Comparison of ENCODE assay signal across 29 mouse cellular contexts in the genomic region with DNA sequence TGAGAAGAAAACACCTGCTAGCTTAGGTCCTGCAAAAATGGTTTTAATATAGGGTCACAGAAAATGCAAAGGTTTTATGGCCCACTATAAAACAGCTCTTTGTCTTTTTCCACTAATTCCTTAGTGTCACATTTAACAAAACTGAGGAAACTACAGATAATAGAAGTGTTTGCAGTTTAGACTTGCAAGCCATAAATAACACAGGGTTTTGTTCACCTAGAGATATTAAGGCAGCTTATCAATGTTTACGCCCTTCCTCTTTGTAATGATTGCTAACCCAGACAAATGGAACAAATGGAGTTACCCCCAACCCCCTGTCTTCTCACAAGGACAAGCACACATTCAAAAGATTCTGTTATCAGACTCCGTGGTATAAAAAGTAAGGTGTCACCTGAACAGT. TPM values are rescaled to one million over a fixed set of nuclear protein-coding genes. Genes with fewer than 3 reads are reported as not detected.
DNase-seq lines count a peak whose midpoint lies in the region; ATAC-seq and TF ChIP-seq lines count a peak whose summit lies in the region.
"Had no signal": no experiment of that assay in that cellular context is flagged by ENCODE, and none has a peak within 500 bp of the region (broad histone marks: within the 10 kb centered on the region; RNA-seq: fewer than 3 reads in every experiment).

No protein-coding gene starts in this region.

- no peak overlapping the region for H3K4me3 ChIP-seq in intestine, embryonic 14.5 days (ENCODE audit: low read depth, low read length)
- no peak overlapping the region for H3K4me3 ChIP-seq in intestine, postnatal 0 days (ENCODE audit: low read depth, low read length)
- H3K4me3 ChIP-seq in MEL (ENCODE audit: control insufficient read depth in 1 of 2, insufficient read depth in 1 of 2, low read depth in 2 of 2, low read length in 2 of 2): no peak overlapping the region
- peak overlapping the region; percentile 59 for H3K4me3 ChIP-seq in brown adipose tissue, adult 24 weeks (ENCODE audit: insufficient read depth, low read depth, low read length)
- H3K4me3 ChIP-seq in intestine, embryonic 16.5 days (ENCODE audit: low read length): no peak overlapping the region
- H3K4me3 ChIP-seq in limb, embryonic 10.5 days: no peak overlapping the region
- H3K4me3 ChIP-seq: embryonic facial prominence, embryonic 10.5 days; embryonic facial prominence, embryonic 12.5 days; forebrain, embryonic 13.5 days; forebrain, embryonic 15.5 days had no signal

- H3K4me1 ChIP-seq in intestine, embryonic 14.5 days (replicated peaks; ENCODE audit: control insufficient read depth, insufficient read depth, low read length): no peaks in the 10 kb centered on the region
- H3K4me1 ChIP-seq in intestine, postnatal 0 days (replicated peaks; ENCODE audit: control insufficient read depth, insufficient read depth, low read length): no peaks in the 10 kb centered on the region
- peaks cover 7 to 18% of the 10 kb centered on the region in 2 experiments for H3K4me1 ChIP-seq in MEL (ENCODE audit: control insufficient read depth in 1 of 2, insufficient read depth in 2 of 2, low read length in 2 of 2)
- H3K4me1 ChIP-seq in brown adipose tissue, adult 24 weeks (ENCODE audit: control insufficient read depth, insufficient read depth, insufficient read length, low read length): peaks cover 19% of the 10 kb centered on the region; the same call in 1 of the 2 replicates
- 0 out of 2 replicates have a peak, but pooled peaks cover 3% of the 10 kb centered on the region for H3K4me1 ChIP-seq in intestine, embryonic 16.5 days (ENCODE audit: control insufficient read depth, insufficient read depth, low read length)
- H3K4me1 ChIP-seq in limb, embryonic 10.5 days: peaks cover 14% of the 10 kb centered on the region
- H3K4me1 ChIP-seq: embryonic facial prominence, embryonic 12.5 days; forebrain, embryonic 13.5 days; forebrain, embryonic 15.5 days had no signal

- WGBS in intestine, embryonic 14.5 days: 59% methylated on average over 2 of the region's 2 CpGs
- 32% methylated on average over 2 of the region's 2 CpGs for WGBS in intestine, postnatal 0 days
- 44% methylated on average over 2 of the region's 2 CpGs for WGBS in intestine, embryonic 16.5 days
- 84% methylated on average over 2 of the region's 2 CpGs for WGBS in limb, embryonic 10.5 days

- no peaks in the 10 kb centered on the region for H3K27me3 ChIP-seq in intestine, embryonic 14.5 days (replicated peaks; ENCODE audit: control insufficient read depth, insufficient read depth, low read length)
- no peaks in the 10 kb centered on the region for H3K27me3 ChIP-seq in intestine, postnatal 0 days (replicated peaks; ENCODE audit: control insufficient read depth, insufficient read depth, low read length)
- no peaks in the 10 kb centered on the region for H3K27me3 ChIP-seq in MEL (ENCODE audit: control insufficient read depth in 1 of 2, insufficient read depth in 2 of 2, low read length in 2 of 2)
- H3K27me3 ChIP-seq in intestine, embryonic 16.5 days (replicated peaks; ENCODE audit: control insufficient read depth, insufficient read depth, low read length): no peaks in the 10 kb centered on the region
- H3K27me3 ChIP-seq in limb, embryonic 10.5 days (ENCODE audit: low read depth, poor library complexity, severe bottlenecking): no peaks in the 10 kb centered on the region
- H3K27me3 ChIP-seq: embryonic facial prominence, embryonic 12.5 days; forebrain, embryonic 13.5 days; forebrain, embryonic 15.5 days had no signal

- no peaks in the 10 kb centered on the region for H3K36me3 ChIP-seq in intestine, embryonic 14.5 days (ENCODE audit: control insufficient read depth, insufficient read depth, low read length)
- H3K36me3 ChIP-seq in intestine, postnatal 0 days (ENCODE audit: control insufficient read depth, insufficient read depth): no peaks in the 10 kb centered on the region
- H3K36me3 ChIP-seq in MEL (ENCODE audit: control insufficient read depth in 1 of 2, insufficient read depth in 2 of 2, low read length in 2 of 2): peaks cover 0 to 21% of the 10 kb centered on the region in 2 experiments; a peak in 2 of 4 replicates
- H3K36me3 ChIP-seq in intestine, embryonic 16.5 days (ENCODE audit: control insufficient read depth, insufficient read depth, low read length): no peaks in the 10 kb centered on the region
- H3K36me3 ChIP-seq in limb, embryonic 10.5 days: no peaks in the 10 kb centered on the region
- H3K36me3 ChIP-seq: embryonic facial prominence, embryonic 10.5 days; embryonic facial prominence, embryonic 12.5 days; forebrain, embryonic 15.5 days had no signal

- peak; percentile 64 to 74 for TF ChIP-seq EP300 in MEL (IDR thresholded peaks at IDR 0.05; ENCODE audit: low read depth in 1 of 2, low read length in 2 of 2)

- no peaks in the 10 kb centered on the region for H3K79me2 ChIP-seq in MEL (ENCODE audit: control insufficient read depth, insufficient read depth, low read length, poor library complexity)

- TF ChIP-seq POLR2A in MEL (IDR thresholded peaks at IDR 0.05; ENCODE audit: control insufficient read depth in 1 of 2, insufficient read depth in 1 of 2, low read depth in 1 of 2, low read length in 2 of 2, poor library complexity in 1 of 2): no peak

- no peak for TF ChIP-seq RAD21 in MEL (IDR thresholded peaks at IDR 0.05; ENCODE audit: low read depth, low read length)

- H3K9ac ChIP-seq in intestine, embryonic 14.5 days (ENCODE audit: low read length): no peak overlapping the region
- H3K9ac ChIP-seq in intestine, postnatal 0 days (ENCODE audit: low read depth, low read length): no peak overlapping the region
- H3K9ac ChIP-seq in MEL (ENCODE audit: control insufficient read depth, low read depth, low read length, poor library complexity, severe bottlenecking): no peak overlapping the region
- no peak overlapping the region for H3K9ac ChIP-seq in intestine, embryonic 16.5 days (ENCODE audit: low read depth, low read length)
- H3K9ac ChIP-seq: embryonic facial prominence, embryonic 12.5 days; forebrain, embryonic 13.5 days; forebrain, embryonic 15.5 days; forebrain, postnatal 0 days had no signal

- no peak overlapping the region for H3K27ac ChIP-seq in intestine, embryonic 14.5 days (ENCODE audit: low read depth)
- H3K27ac ChIP-seq in intestine, postnatal 0 days (ENCODE audit: low read depth, low read length): no peak overlapping the region
- no peak overlapping the region for H3K27ac ChIP-seq in MEL (ENCODE audit: control insufficient read depth, low read depth, low read length)
- H3K27ac ChIP-seq in brown adipose tissue, adult 24 weeks (replicated peaks; ENCODE audit: low read depth, low read length): peak overlapping the region; percentile 90
- no peak overlapping the region for H3K27ac ChIP-seq in intestine, embryonic 16.5 days (ENCODE audit: low read length)
- no peak overlapping the region for H3K27ac ChIP-seq in limb, embryonic 10.5 days
- H3K27ac ChIP-seq: embryonic facial prominence, embryonic 10.5 days; embryonic facial prominence, embryonic 12.5 days; forebrain, embryonic 13.5 days; forebrain, embryonic 15.5 days had no signal

- no peaks in the 10 kb centered on the region for H3K9me3 ChIP-seq in intestine, embryonic 14.5 days (ENCODE audit: control insufficient read depth, low read length)
- no peaks in the 10 kb centered on the region for H3K9me3 ChIP-seq in intestine, postnatal 0 days (ENCODE audit: control insufficient read depth)
- no peaks in the 10 kb centered on the region for H3K9me3 ChIP-seq in MEL (replicated peaks; ENCODE audit: insufficient read depth, low read length)
- H3K9me3 ChIP-seq in intestine, embryonic 16.5 days (ENCODE audit: control insufficient read depth, low read length): no peaks in the 10 kb centered on the region
- H3K9me3 ChIP-seq in limb, embryonic 10.5 days (replicated peaks): no peaks in the 10 kb centered on the region
- H3K9me3 ChIP-seq: embryonic facial prominence, embryonic 10.5 days; embryonic facial prominence, embryonic 12.5 days; forebrain, embryonic 13.5 days; forebrain, embryonic 15.5 days had no signal

- no peak for DNase-seq in intestine, embryonic 14.5 days (ENCODE audit: low spot score)
- DNase-seq in MEL (ENCODE audit: low read depth, low spot score): no peak
- no peak for DNase-seq in limb, embryonic 10.5 days (ENCODE audit: low spot score)
- DNase-seq in embryo, embryonic 10 days (ENCODE audit: low spot score): no peak
- DNase-seq: adrenal gland, adult 8-10 months; adrenal gland, postnatal 14 days; adrenal gland, postnatal 36 days; cerebellum, adult 11 months; cerebellum, adult 18-20 months; cerebellum, adult 8-10 months; cerebellum, adult 9-11 months; cerebellum, postnatal 14 days; cerebellum, postnatal 36 days; forebrain, postnatal 0 days had no signal

- no peak overlapping the region for H3K4me2 ChIP-seq in intestine, embryonic 14.5 days (ENCODE audit: low read length)
- no peak overlapping the region for H3K4me2 ChIP-seq in intestine, postnatal 0 days (replicated peaks; ENCODE audit: low read depth)
- H3K4me2 ChIP-seq in intestine, embryonic 16.5 days (ENCODE audit: low read depth, low read length): no peak overlapping the region
- H3K4me2 ChIP-seq: embryonic facial prominence, embryonic 12.5 days; forebrain, embryonic 13.5 days; forebrain, embryonic 15.5 days had no signal

- peak; percentile 43; the same call in 1 of the 2 replicates for ATAC-seq in intestine, embryonic 14.5 days (replicated peaks; ENCODE audit: low FRiP score, low TSS enrichment, low read depth)
- ATAC-seq in intestine, postnatal 0 days: no peak
- ATAC-seq in intestine, embryonic 16.5 days: peak; percentile 26; the same call in 1 of the 2 replicates
- ATAC-seq: activated CD4-positive, CD25-positive, alpha-beta regulatory T cell, adult 4 months; forebrain, embryonic 13.5 days; forebrain, embryonic 15.5 days; forebrain, postnatal 0 days; Patski had no signal

- no peak for TF ChIP-seq CTCF in intestine, postnatal 0 days (IDR thresholded peaks at IDR 0.05; ENCODE audit: low read depth)
- no peak for TF ChIP-seq CTCF in MEL (IDR thresholded peaks at IDR 0.05 in 2 of 3, conservative IDR thresholded peaks at IDR 0.05 in 1 of 3; ENCODE audit: control insufficient read depth in 1 of 3, insufficient read depth in 1 of 3, low read depth in 2 of 3, low read length in 3 of 3, poor library complexity in 1 of 3, severe bottlenecking in 1 of 3)

RNA-seq across cellular contexts. Expression of gene Nepn, which starts 2.4 kb away (rescaled TPM):
- polyA plus RNA-seq in intestine, embryonic 14.5 days (2014; fragmentation: Nextera tagmentation; extraction: Ambion mirVana): 1.1 and 3.0 TPM in 2 replicates
- 0.18 and 0.80 TPM in 2 replicates for polyA plus RNA-seq in intestine, postnatal 0 days (2015; fragmentation: Nextera tagmentation; extraction: Ambion mirVana)
- 0.12 and 0.13 TPM in 2 replicates for total RNA-seq in MEL (2012; rRNA removed)
- polyA plus RNA-seq in MEL (2012; ENCODE audit: insufficient read depth in 1 of 2, insufficient read length in 2 of 2, low read depth in 1 of 2, low replicate concordance in 2 of 2, missing spikeins in 1 of 2): under 1 TPM in 1 of 2 experiments, not detected in 1; 0.17 TPM
- polyA plus RNA-seq in brown adipose tissue, adult 24 weeks (2012; ENCODE audit: insufficient read depth, insufficient read length, missing spikeins): 1.7 and 16.4 TPM in 2 replicates
- 0.36 and 0.77 TPM in 2 replicates for polyA plus RNA-seq in intestine, embryonic 16.5 days (2015; fragmentation: Nextera tagmentation; extraction: Ambion mirVana)
- polyA plus RNA-seq in limb, embryonic 10.5 days (2016; fragmentation: Nextera tagmentation; extraction: Ambion mirVana): not detected in 2 replicates
- total RNA-seq: adrenal gland, adult 8-10 months; common myeloid progenitor, adult 5-6 weeks; ES-E14; forebrain, postnatal 0 days had no signal
- polyA plus RNA-seq: activated CD4-positive, CD25-positive, alpha-beta regulatory T cell, adult 4 months; C2C12; embryonic facial prominence, embryonic 10.5 days; embryonic facial prominence, embryonic 14.5 days; forebrain, embryonic 11.5 days; forebrain, embryonic 13.5 days; forebrain, embryonic 15.5 days; forebrain, postnatal 0 days; Patski had no signal

RNA-seq across cellular contexts. Expression of gene Gopc, which starts 9.3 kb away (rescaled TPM):
- polyA plus RNA-seq in intestine, embryonic 14.5 days (2014; fragmentation: Nextera tagmentation; extraction: Ambion mirVana): 17.8 and 19.2 TPM in 2 replicates
- 10.3 and 10.4 TPM in 2 replicates for polyA plus RNA-seq in intestine, postnatal 0 days (2015; fragmentation: Nextera tagmentation; extraction: Ambion mirVana)
- 6.2 and 6.4 TPM in 2 replicates for total RNA-seq in MEL (2012; rRNA removed)
- 1 to 10 TPM in 1 of 2 experiments, not detected in 1; 8.2 TPM for polyA plus RNA-seq in MEL (2012; ENCODE audit: insufficient read depth in 1 of 2, insufficient read length in 2 of 2, low read depth in 1 of 2, low replicate concordance in 2 of 2, missing spikeins in 1 of 2)
- 9.3 and 12.4 TPM in 2 replicates for polyA plus RNA-seq in brown adipose tissue, adult 24 weeks (2012; ENCODE audit: insufficient read depth, insufficient read length, missing spikeins)
- 15.9 and 16.0 TPM in 2 replicates for polyA plus RNA-seq in intestine, embryonic 16.5 days (2015; fragmentation: Nextera tagmentation; extraction: Ambion mirVana)
- 15.3 and 19.2 TPM in 2 replicates for polyA plus RNA-seq in limb, embryonic 10.5 days (2016; fragmentation: Nextera tagmentation; extraction: Ambion mirVana)

RNA-seq across cellular contexts. Expression of gene Nus1, which starts 26.1 kb away (rescaled TPM):
- 15.0 and 16.6 TPM in 2 replicates for polyA plus RNA-seq in intestine, embryonic 14.5 days (2014; fragmentation: Nextera tagmentation; extraction: Ambion mirVana)
- polyA plus RNA-seq in intestine, postnatal 0 days (2015; fragmentation: Nextera tagmentation; extraction: Ambion mirVana): 24.7 and 26.4 TPM in 2 replicates
- total RNA-seq in MEL (2012; rRNA removed): 24.8 and 25.6 TPM in 2 replicates
- polyA plus RNA-seq in MEL (2012; ENCODE audit: insufficient read depth in 1 of 2, insufficient read length in 2 of 2, low read depth in 1 of 2, low replicate concordance in 2 of 2, missing spikeins in 1 of 2): 10 to 100 TPM; 43.5 to 52.4 TPM
- 25.1 and 35.3 TPM in 2 replicates for polyA plus RNA-seq in brown adipose tissue, adult 24 weeks (2012; ENCODE audit: insufficient read depth, insufficient read length, missing spikeins)
- 12.9 and 13.1 TPM in 2 replicates for polyA plus RNA-seq in intestine, embryonic 16.5 days (2015; fragmentation: Nextera tagmentation; extraction: Ambion mirVana)
- polyA plus RNA-seq in limb, embryonic 10.5 days (2016; fragmentation: Nextera tagmentation; extraction: Ambion mirVana): 14.3 and 14.9 TPM in 2 replicates

RNA-seq across cellular contexts. Expression of gene Gm26741, which starts 32.6 kb away (rescaled TPM):
- polyA plus RNA-seq in intestine, embryonic 14.5 days (2014; fragmentation: Nextera tagmentation; extraction: Ambion mirVana): not detected in 2 replicates
- not detected in 2 replicates for polyA plus RNA-seq in intestine, postnatal 0 days (2015; fragmentation: Nextera tagmentation; extraction: Ambion mirVana)
- not detected in 2 replicates for total RNA-seq in MEL (2012; rRNA removed)
- not detected for polyA plus RNA-seq in MEL (2012; ENCODE audit: insufficient read depth in 1 of 2, insufficient read length in 2 of 2, low read depth in 1 of 2, low replicate concordance in 2 of 2, missing spikeins in 1 of 2)
- not detected in 2 replicates for polyA plus RNA-seq in brown adipose tissue, adult 24 weeks (2012; ENCODE audit: insufficient read depth, insufficient read length, missing spikeins)
- polyA plus RNA-seq in intestine, embryonic 16.5 days (2015; fragmentation: Nextera tagmentation; extraction: Ambion mirVana): not detected in 2 replicates
- polyA plus RNA-seq in limb, embryonic 10.5 days (2016; fragmentation: Nextera tagmentation; extraction: Ambion mirVana): not detected in 2 replicates
- total RNA-seq: adrenal gland, adult 18-20 months; adrenal gland, adult 8-10 months; adrenal gland, postnatal 14 days; adrenal gland, postnatal 36 days; common myeloid progenitor, adult 5-6 weeks; ES-E14; forebrain, postnatal 0 days had no signal
- polyA plus RNA-seq: activated CD4-positive, CD25-positive, alpha-beta regulatory T cell, adult 4 months; C2C12; embryonic facial prominence, embryonic 10.5 days; embryonic facial prominence, embryonic 12.5 days; embryonic facial prominence, embryonic 14.5 days; forebrain, embryonic 11.5 days; forebrain, embryonic 13.5 days; forebrain, embryonic 15.5 days; forebrain, postnatal 0 days; Patski had no signal
